Mouse (Mus musculus) midbrain, embryonic 14.5 days (tissue): ENCODE data around the gene Pkhd1. TPM values are rescaled to one million over a fixed set of nuclear protein-coding genes. Genes with fewer than 3 reads are reported as not detected.

Experiments
- ATAC-seq: fragments of 200-750 bp; cut with Nextera tagmentation; 2 replicates; pipeline ENCODE4 v1.8.0; 2017; ENCODE audit warnings: moderate number of reproducible peaks, moderate library complexity; ENCODE audit not compliant: low FRiP score, low TSS enrichment
- DNase-seq: peaks from one replicate; pipeline ENCODE4 v3.0.0-alpha.2; 2015
- H3K27ac ChIP-seq: fragments of 300-500 bp; sonication (generic); replicated peaks from 2 replicates; pipeline ENCODE4 v1.5.1; 2014; ENCODE audit warnings: mild to moderate bottlenecking, low read depth, low read length, moderate library complexity
- H3K27me3 ChIP-seq: fragments of 300-500 bp; sonication (generic); 2 replicates; pipeline ENCODE4 v1.6.1; 2014; ENCODE audit warnings: low read length, control low read depth, mixed read lengths; ENCODE audit not compliant: control insufficient read depth, insufficient read depth
- H3K36me3 ChIP-seq: fragments of 300-500 bp; sonication (generic); 2 replicates; pipeline ENCODE4 v1.6.1; 2014; ENCODE audit warnings: low read length, control low read depth; ENCODE audit not compliant: control insufficient read depth, insufficient read depth
- H3K4me1 ChIP-seq: fragments of 300-500 bp; sonication (generic); 2 replicates; pipeline ENCODE4 v1.6.1; 2014; ENCODE audit warnings: mild to moderate bottlenecking, antibody characterized with exemption, low read length, control low read depth; ENCODE audit not compliant: control insufficient read depth, insufficient read depth
- H3K4me2 ChIP-seq: fragments of 300-500 bp; sonication (generic); 2 replicates; pipeline ENCODE4 v1.6.1; 2014; ENCODE audit warnings: mild to moderate bottlenecking, low read length, moderate library complexity
- H3K4me3 ChIP-seq: fragments of 300-500 bp; sonication (generic); replicated peaks from 2 replicates; pipeline ENCODE4 v1.5.1; 2014; ENCODE audit warnings: low read depth, low read length
- H3K9ac ChIP-seq: fragments of 300-500 bp; sonication (generic); replicated peaks from 2 replicates; pipeline ENCODE4 v1.6.1; 2014; ENCODE audit warnings: mild to moderate bottlenecking, low read length, moderate library complexity
- H3K9me3 ChIP-seq: fragments of 300-500 bp; sonication (generic); 2 replicates; pipeline ENCODE4 v1.6.1; 2016; ENCODE audit warnings: low read length, control low read depth, mixed read lengths; ENCODE audit not compliant: control insufficient read depth
- WGBS: fragments of 180-500 bp; shearing (Covaris S2); extraction: QIAGEN DNeasy Blood & Tissue Kit; methylation state at CpG from one replicate; pipeline ENCODE4 v1.1.7; 2014; 5-methylcytosine and 5-hydroxymethylcytosine counted together
- polyA plus RNA-seq: library from polyadenylated mRNA; unstranded; fragments of >200 nt; fragmentation: Nextera tagmentation; extraction: Ambion mirVana; gene quantifications from 2 replicates; pipeline ENCODE4 v1.2.1, GENCODE M21; 2014

The Pkhd1 gene
- polyA plus RNA-seq, 1 experiment from 2014 or later, result 0.03 TPM

- H3K27ac ChIP-seq, result no peak overlapping the region
- H3K4me1 ChIP-seq, result no peaks in the 10 kb centered on the region
- DNase-seq (no peak), ATAC-seq (no peak)
- no peak overlapping the region for H3K4me2 ChIP-seq
- H3K4me3 ChIP-seq, result no peak overlapping the region
- WGBS, result 60% methylated on average over 3 of the region's 3 CpGs
- no peak overlapping the region for H3K9ac ChIP-seq
- H3K9me3 ChIP-seq, result no peaks in the 10 kb centered on the region
- H3K36me3 ChIP-seq, result no peaks in the 10 kb centered on the region
- no peaks in the 10 kb centered on the region for H3K27me3 ChIP-seq
These were observed 578.5 kb downstream of the Pkhd1 start for GRCm38 (mm10) chr1:20039389-20039788.

DNA sequence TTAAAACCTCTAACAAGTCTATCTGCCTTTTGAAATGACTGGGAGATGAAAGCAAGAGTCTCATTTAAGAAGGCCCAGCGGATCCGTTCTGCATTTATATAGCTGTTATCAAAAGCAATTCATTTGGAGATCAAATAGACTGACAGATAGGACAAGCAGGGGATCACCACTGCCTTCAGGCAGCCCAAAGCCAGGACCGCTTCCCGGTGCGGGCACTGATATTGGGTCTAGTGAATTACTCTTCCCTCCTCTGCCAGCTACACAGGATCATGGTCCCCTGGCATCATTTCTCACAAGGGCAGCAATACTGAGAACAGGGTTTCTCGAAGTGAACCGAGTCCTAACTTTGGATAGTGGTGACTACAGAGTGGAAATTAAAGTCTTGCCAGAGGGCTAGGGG lies 582.6 kb downstream of the Pkhd1 start:
- Histone ChIP-seq H3K4me2 (no peak overlapping the region), H3K9ac (no peak overlapping the region), H3K9me3 (no peaks in the 10 kb centered on the region), H3K36me3 (no peaks in the 10 kb centered on the region), H3K4me3 (no peak overlapping the region), H3K4me1 (no peaks in the 10 kb centered on the region), H3K27ac (no peak overlapping the region), H3K27me3 (no peaks in the 10 kb centered on the region)
- 58% methylated on average over 7 of the region's 7 CpGs for WGBS
- ATAC-seq, result no peak
- peak; percentile 26 for DNase-seq

GRCm38 (mm10) chr1:20018198-20018925 lies 599.5 kb downstream of the Pkhd1 start:
- peak; percentile 65 for DNase-seq
- peak; percentile 64 for ATAC-seq
- 57% methylated on average over 8 of the region's 8 CpGs for WGBS

GRCm38 (mm10) chr1:20017619-20018018 lies 600.2 kb downstream of the Pkhd1 start:
- Histone ChIP-seq H3K36me3 (no peaks in the 10 kb centered on the region), H3K9ac (no peak overlapping the region), H3K4me2 (no peak overlapping the region), H3K4me1 (no peaks in the 10 kb centered on the region), H3K9me3 (no peaks in the 10 kb centered on the region), H3K4me3 (no peak overlapping the region), H3K27me3 (no peaks in the 10 kb centered on the region), H3K27ac (peak overlapping the region; percentile 57)
- ATAC-seq, result no peak
- 75% methylated on average over 4 of the region's 4 CpGs for WGBS
- no peak for DNase-seq

More at GRCm38 (mm10) chr1:20018198-20018925, 599.5 kb downstream of the Pkhd1 start:
- Histone ChIP-seq H3K9me3 (no peaks in the 10 kb centered on the region), H3K4me2 (no peak overlapping the region), H3K4me3 (no peak overlapping the region), H3K27ac (peak overlapping the region; percentile 57), H3K9ac (no peak overlapping the region), H3K4me1 (no peaks in the 10 kb centered on the region), H3K27me3 (no peaks in the 10 kb centered on the region), H3K36me3 (no peaks in the 10 kb centered on the region)

Other genes with a start within 250 kb of the Pkhd1 start
- gene Il17a, start 112.8 kb upstream of the Pkhd1 start, polyA plus RNA-seq, result not detected in 2 replicates
- not detected in 2 replicates for gene Il17f, start 172.6 kb upstream of the Pkhd1 start, polyA plus RNA-seq
- 16.6 and 28.3 TPM in 2 replicates for gene Mcm3, start 202.2 kb upstream of the Pkhd1 start, polyA plus RNA-seq